21 mouse cellular contexts compared by ENCODE assay signal in genomic region chr6:112517572-112517971, GRCm38 (mm10). TPM values are rescaled to one million over a fixed set of nuclear protein-coding genes. Genes with fewer than 3 reads are reported as not detected.
DNase-seq lines count a peak whose midpoint lies in the region; ATAC-seq lines count a peak whose summit lies in the region.
"Had no signal": no experiment of that assay in that cellular context is flagged by ENCODE, and none has a peak within 500 bp of the region (broad histone marks: within the 10 kb centered on the region; RNA-seq: fewer than 3 reads in every experiment).

No protein-coding gene starts in this region.

- DNase-seq in forebrain, embryonic 10.5 days (ENCODE audit: extremely low spot score, low spot score), result no peak
- DNase-seq in frontal cortex, postnatal 14 days (ENCODE audit: low spot score in 2 of 2), result no peak
- peak; percentile 60 for DNase-seq in brain, adult 2 months (ENCODE audit: low read depth, low spot score)
- DNase-seq in heart, adult 11 months, result no peak
- DNase-seq: adrenal gland, adult 2 months; adrenal gland, adult 8-10 months; adrenal gland, postnatal 10 days; adrenal gland, postnatal 14 days; adrenal gland, postnatal 25 days; adrenal gland, postnatal 36 days; B cell, adult 2 months; cerebellum, adult 11 months; cerebellum, adult 11-12 months; cerebellum, adult 18-20 months; cerebellum, adult 2 months had no signal

- no peak overlapping the region for H3K4me2 ChIP-seq in forebrain, embryonic 16.5 days (ENCODE audit: low read length)

- H3K4me1 ChIP-seq in forebrain, embryonic 10.5 days, result peaks cover 46% of the 10 kb centered on the region
- H3K4me1 ChIP-seq in forebrain, embryonic 16.5 days (replicated peaks; ENCODE audit: control insufficient read depth, insufficient read depth, low read length), result peaks cover 4% of the 10 kb centered on the region; the same call in 1 of the 2 replicates

- ATAC-seq in forebrain, embryonic 16.5 days, result no peak
- ATAC-seq in frontal cortex, adult (ENCODE audit: low TSS enrichment), result peak; percentile 67
- ATAC-seq: activated CD4-positive, CD25-positive, alpha-beta regulatory T cell, adult 4 months; CD4-positive, CD25-positive, alpha-beta regulatory T cell, adult 4 months; Patski had no signal

- H3K9ac ChIP-seq in forebrain, embryonic 16.5 days (replicated peaks; ENCODE audit: low read depth, low read length), result no peak overlapping the region

- 74% methylated on average over 3 of the region's 3 CpGs for WGBS in forebrain, embryonic 10.5 days
- 88% methylated on average over 3 of the region's 3 CpGs for WGBS in forebrain, embryonic 16.5 days

- H3K36me3 ChIP-seq in forebrain, embryonic 10.5 days (replicated peaks), result no peaks in the 10 kb centered on the region
- no peaks in the 10 kb centered on the region for H3K36me3 ChIP-seq in forebrain, embryonic 16.5 days (ENCODE audit: control insufficient read depth, insufficient read depth)
- H3K36me3 ChIP-seq: G1E had no signal

- peak overlapping the region; percentile 63 for H3K27ac ChIP-seq in forebrain, embryonic 10.5 days
- H3K27ac ChIP-seq in forebrain, embryonic 16.5 days (ENCODE audit: low read length), result no peak overlapping the region

- H3K9me3 ChIP-seq in forebrain, embryonic 10.5 days, result no peaks in the 10 kb centered on the region
- H3K9me3 ChIP-seq in forebrain, embryonic 16.5 days (ENCODE audit: control insufficient read depth, low read length), result no peaks in the 10 kb centered on the region

- H3K27me3 ChIP-seq in forebrain, embryonic 10.5 days (ENCODE audit: poor library complexity, severe bottlenecking), result peaks cover 70% of the 10 kb centered on the region
- H3K27me3 ChIP-seq in forebrain, embryonic 16.5 days (replicated peaks; ENCODE audit: control insufficient read depth, insufficient read depth, low read length), result no peaks in the 10 kb centered on the region
- H3K27me3 ChIP-seq: Patski had no signal

- H3K4me3 ChIP-seq in forebrain, embryonic 10.5 days, result no peak overlapping the region
- H3K4me3 ChIP-seq in forebrain, embryonic 16.5 days (replicated peaks; ENCODE audit: low read length), result no peak overlapping the region

RNA-seq across cellular contexts. Expression of gene Oxtr, which starts 27.8 kb away (rescaled TPM):
- 0.06 and 0.12 TPM in 2 replicates for polyA plus RNA-seq in forebrain, embryonic 10.5 days (2016; fragmentation: Nextera tagmentation; extraction: Ambion mirVana)
- 0.75 and 1.5 TPM in 2 replicates for polyA plus RNA-seq in forebrain, embryonic 16.5 days (2015; fragmentation: Nextera tagmentation; extraction: Ambion mirVana)
- polyA plus RNA-seq: activated CD4-positive, CD25-positive, alpha-beta regulatory T cell, adult 4 months; CD4-positive, CD25-positive, alpha-beta regulatory T cell, adult 4 months had no signal

RNA-seq across cellular contexts. Expression of gene Cav3, which starts 58.3 kb away (rescaled TPM):
- not detected in 2 replicates for polyA plus RNA-seq in forebrain, embryonic 10.5 days (2016; fragmentation: Nextera tagmentation; extraction: Ambion mirVana)
- 0.29 TPM in 1 of 2 replicates, not detected in the other for polyA plus RNA-seq in forebrain, embryonic 16.5 days (2015; fragmentation: Nextera tagmentation; extraction: Ambion mirVana)
- polyA plus RNA-seq: activated CD4-positive, CD25-positive, alpha-beta regulatory T cell, adult 4 months; CD4-positive, CD25-positive, alpha-beta regulatory T cell, adult 4 months; G1E; Patski had no signal
